Mouse (Mus musculus) MEL (cell line): ENCODE measurements around the gene Zfp952. TPM values are rescaled to one million over a fixed set of nuclear protein-coding genes. Genes with fewer than 3 reads are reported as not detected.

ENCODE experiments used
- DNase-seq: peaks from one replicate; pipeline ENCODE4 v3.0.0; 2011; ENCODE audit warnings: low read depth, low spot score
- H3K27ac ChIP-seq: 2 replicates; pipeline ENCODE4 v1.5.1; 2012; ENCODE audit warnings: low read depth, mild to moderate bottlenecking, control low read depth, low read length, moderate library complexity; ENCODE audit not compliant: control insufficient read depth
- H3K27me3 ChIP-seq, 2 experiments: fragments of 150-350 bp in 1 of 2; sonication (generic) in 1 of 2; 2 replicates each; pipeline ENCODE4 v1.6.1; 2012; ENCODE audit warnings: low read length in 2 of 2, mild to moderate bottlenecking in 2 of 2, improper control_type of control experiment in 1 of 2, moderate library complexity in 1 of 2; ENCODE audit not compliant: insufficient read depth in 2 of 2, control insufficient read depth in 1 of 2
- H3K36me3 ChIP-seq, 2 experiments: 2 replicates each; pipeline ENCODE4 v1.6.1; 2012 to 2014; ENCODE audit warnings: low read length in 2 of 2, improper control_type of control experiment in 1 of 2, inconsistent platforms in 1 of 2, mild to moderate bottlenecking in 1 of 2; ENCODE audit not compliant: insufficient read depth in 2 of 2, control insufficient read depth in 1 of 2
- H3K4me1 ChIP-seq, 2 experiments: fragments of 150-350 bp in 1 of 2; sonication (generic) in 1 of 2; 2 replicates each; pipeline ENCODE4 v1.6.1; 2012; ENCODE audit warnings: low read length in 2 of 2, improper control_type of control experiment in 1 of 2, mild to moderate bottlenecking in 1 of 2; ENCODE audit not compliant: insufficient read depth in 2 of 2, control insufficient read depth in 1 of 2
- H3K4me3 ChIP-seq, 2 experiments: fragments of 150-350 bp in 1 of 2; sonication (generic) in 1 of 2; 2 replicates each; pipeline ENCODE4 v1.5.1; 2012; ENCODE audit warnings: low read depth in 2 of 2, low read length in 2 of 2, mild to moderate bottlenecking in 2 of 2, moderate library complexity in 2 of 2, control low read depth in 1 of 2, improper control_type of control experiment in 1 of 2; ENCODE audit not compliant: control insufficient read depth in 1 of 2, insufficient read depth in 1 of 2
- H3K79me2 ChIP-seq: 2 replicates; pipeline ENCODE4 v1.6.1; 2012; ENCODE audit warnings: mild to moderate bottlenecking, low read length, moderate library complexity; ENCODE audit not compliant: control insufficient read depth, poor library complexity, insufficient read depth
- H3K9ac ChIP-seq: 2 replicates; pipeline ENCODE4 v1.6.1; 2012; ENCODE audit warnings: low read depth, mild to moderate bottlenecking, control low read depth, low read length, moderate library complexity; ENCODE audit not compliant: control insufficient read depth, poor library complexity, severe bottlenecking
- H3K9me3 ChIP-seq: fragments of 150-350 bp; sonication (generic); replicated peaks from 2 replicates; pipeline ENCODE4 v1.6.1; 2012; ENCODE audit warnings: mild to moderate bottlenecking, low read length, improper control_type of control experiment, moderate library complexity; ENCODE audit not compliant: insufficient read depth
- CHD2 ChIP-seq: IDR thresholded peaks from 2 replicates; pipeline ENCODE4 v1.6.1; 2011; ENCODE audit warnings: low read length, improper control_type of control experiment
- ELF1 ChIP-seq: IDR thresholded peaks from 2 replicates; pipeline ENCODE4 v1.6.1; 2014; ENCODE audit warnings: low read depth, mild to moderate bottlenecking, inconsistent platforms, low read length, improper control_type of control experiment, moderate library complexity
- EP300 ChIP-seq, 2 experiments: IDR thresholded peaks; 2 replicates each; pipeline ENCODE4 v1.6.1; 2011; ENCODE audit warnings: improper control_type of control experiment in 2 of 2, low read length in 2 of 2, low read depth in 1 of 2, mild to moderate bottlenecking in 1 of 2
- ETS1 ChIP-seq: IDR thresholded peaks from 2 replicates; pipeline ENCODE4 v1.6.1; 2012; ENCODE audit warnings: low read depth, mild to moderate bottlenecking, inconsistent platforms, low read length, improper control_type of control experiment, moderate library complexity
- GABPA ChIP-seq: IDR thresholded peaks from 2 replicates; pipeline ENCODE4 v1.6.1; 2012; ENCODE audit warnings: low read depth, mild to moderate bottlenecking, inconsistent platforms, low read length, improper control_type of control experiment, moderate library complexity
- GATA1 ChIP-seq: IDR thresholded peaks from 2 replicates; pipeline ENCODE4 v1.6.1; 2011; ENCODE audit warnings: low read depth, low read length, improper control_type of control experiment
- HCFC1 ChIP-seq: IDR thresholded peaks from 2 replicates; pipeline ENCODE4 v1.6.1; 2012; ENCODE audit warnings: low read depth, mild to moderate bottlenecking, inconsistent platforms, low read length, improper control_type of control experiment, moderate library complexity
- KAT2A ChIP-seq: conservative IDR thresholded peaks from 2 replicates; pipeline ENCODE4 v1.6.1; 2012; ENCODE audit warnings: low read depth, low read length, improper control_type of control experiment, inconsistent platforms
- MXI1 ChIP-seq: IDR thresholded peaks from 2 replicates; pipeline ENCODE4 v1.6.1; 2011; ENCODE audit warnings: mild to moderate bottlenecking, low read depth, low read length, improper control_type of control experiment
- NELFE ChIP-seq: IDR thresholded peaks from 2 replicates; pipeline ENCODE4 v1.6.1; 2011; ENCODE audit warnings: low read depth, low read length, improper control_type of control experiment
- POLR2A ChIP-seq, 2 experiments: IDR thresholded peaks; 2 replicates each; pipeline ENCODE4 v1.6.1; 2011 to 2012; ENCODE audit warnings: low read length in 2 of 2, mild to moderate bottlenecking in 2 of 2, control low read depth in 1 of 2, improper control_type of control experiment in 1 of 2, low read depth in 1 of 2, moderate library complexity in 1 of 2; ENCODE audit not compliant: control insufficient read depth in 1 of 2, insufficient read depth in 1 of 2, poor library complexity in 1 of 2
- POLR2AphosphoS2 ChIP-seq: IDR thresholded peaks from 2 replicates; pipeline ENCODE4 v1.6.1; 2011; ENCODE audit warnings: low read length, improper control_type of control experiment
- SIN3A ChIP-seq: IDR thresholded peaks from 2 replicates; pipeline ENCODE4 v1.6.1; 2012; ENCODE audit warnings: low read length, improper control_type of control experiment, inconsistent platforms
- SMC3 ChIP-seq: IDR thresholded peaks from 2 replicates; pipeline ENCODE4 v1.6.1; 2011; ENCODE audit warnings: low read depth, low read length, improper control_type of control experiment
- TBP ChIP-seq: IDR thresholded peaks from 2 replicates; pipeline ENCODE4 v1.8.0; 2011; ENCODE audit warnings: low read depth, low read length, improper control_type of control experiment
- USF1 ChIP-seq: IDR thresholded peaks from 2 replicates; pipeline ENCODE4 v1.6.1; 2014; ENCODE audit warnings: low read depth, mild to moderate bottlenecking, inconsistent platforms, low read length, improper control_type of control experiment, moderate library complexity
- USF2 ChIP-seq, 2 experiments: IDR thresholded peaks; 2 replicates each; pipeline ENCODE4 v1.6.1; 2011 to 2012; ENCODE audit warnings: improper control_type of control experiment in 2 of 2, low read length in 2 of 2, borderline replicate concordance in 1 of 2, inconsistent platforms in 1 of 2, low read depth in 1 of 2, mild to moderate bottlenecking in 1 of 2; ENCODE audit not compliant: insufficient read depth in 1 of 2
- ZNF384 ChIP-seq: IDR thresholded peaks from 2 replicates; pipeline ENCODE4 v1.6.1; 2012; ENCODE audit warnings: low read depth, mild to moderate bottlenecking, inconsistent platforms, low read length, improper control_type of control experiment
- polyA plus RNA-seq, 2 experiments: library from polyadenylated mRNA; stranded (reverse) in 1 of 2; unstranded in 1 of 2; fragments of >175 nt in 1 of 2; fragments of >200 nt in 1 of 2; gene quantifications; 2 replicates each; pipeline versions ENCODE4 v1.2.1 to v1.2.4; 2012; ENCODE audit warnings: low replicate concordance in 2 of 2, low read depth in 1 of 2; ENCODE audit not compliant: insufficient read length in 2 of 2, insufficient read depth in 1 of 2, missing spikeins in 1 of 2
- total RNA-seq: library from RNA; depleted of rRNA; stranded (reverse); fragments of 300-350 nt; gene quantifications from 2 replicates; pipeline ENCODE4 v1.2.3, GENCODE M21; 2012

Gene Zfp952
- total and polyA plus RNA-seq, 3 experiments, result 2.9 to 4.7 TPM; not detected in 1

DNA sequence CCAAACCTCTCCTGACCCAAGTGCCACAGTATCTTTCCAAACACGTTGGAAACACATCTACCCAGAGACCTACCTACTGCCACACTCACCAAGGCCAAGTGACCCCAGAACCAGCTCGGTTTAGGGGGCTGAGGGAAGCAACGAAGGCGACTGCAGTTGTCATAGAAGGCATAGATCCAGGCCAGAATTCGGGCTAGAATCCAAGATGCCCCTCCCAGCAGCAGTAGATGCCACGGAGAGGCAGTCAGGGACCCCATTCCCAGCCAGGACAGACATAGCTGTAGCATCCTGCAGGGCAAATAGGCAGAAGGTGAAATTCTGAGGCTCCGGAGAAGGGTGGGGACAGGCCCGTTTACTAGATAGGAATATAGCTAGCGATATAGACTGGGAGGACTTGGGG, 46.2 kb upstream of the Zfp952 start:
- peaks cover 0 to 3% of the 10 kb centered on the region in 2 experiments; a peak in 2 of 4 replicates for H3K36me3 ChIP-seq
- H3K27me3 ChIP-seq, result no peaks in the 10 kb centered on the region
- peak overlapping the region; percentile 69 to 79 for H3K4me3 ChIP-seq
- DNase-seq, result no peak
- peak overlapping the region; percentile 82 for H3K27ac ChIP-seq
- TF ChIP-seq KAT2A, result no peak
- no peak for TF ChIP-seq HCFC1
- no peak for TF ChIP-seq ZNF384
- H3K9me3 ChIP-seq, result no peaks in the 10 kb centered on the region
- no peaks in the 10 kb centered on the region for H3K79me2 ChIP-seq
- peaks cover 0 to 5% of the 10 kb centered on the region in 2 experiments; a peak in 1 of 4 replicates for H3K4me1 ChIP-seq
- peak overlapping the region; percentile 76 for H3K9ac ChIP-seq

DNA sequence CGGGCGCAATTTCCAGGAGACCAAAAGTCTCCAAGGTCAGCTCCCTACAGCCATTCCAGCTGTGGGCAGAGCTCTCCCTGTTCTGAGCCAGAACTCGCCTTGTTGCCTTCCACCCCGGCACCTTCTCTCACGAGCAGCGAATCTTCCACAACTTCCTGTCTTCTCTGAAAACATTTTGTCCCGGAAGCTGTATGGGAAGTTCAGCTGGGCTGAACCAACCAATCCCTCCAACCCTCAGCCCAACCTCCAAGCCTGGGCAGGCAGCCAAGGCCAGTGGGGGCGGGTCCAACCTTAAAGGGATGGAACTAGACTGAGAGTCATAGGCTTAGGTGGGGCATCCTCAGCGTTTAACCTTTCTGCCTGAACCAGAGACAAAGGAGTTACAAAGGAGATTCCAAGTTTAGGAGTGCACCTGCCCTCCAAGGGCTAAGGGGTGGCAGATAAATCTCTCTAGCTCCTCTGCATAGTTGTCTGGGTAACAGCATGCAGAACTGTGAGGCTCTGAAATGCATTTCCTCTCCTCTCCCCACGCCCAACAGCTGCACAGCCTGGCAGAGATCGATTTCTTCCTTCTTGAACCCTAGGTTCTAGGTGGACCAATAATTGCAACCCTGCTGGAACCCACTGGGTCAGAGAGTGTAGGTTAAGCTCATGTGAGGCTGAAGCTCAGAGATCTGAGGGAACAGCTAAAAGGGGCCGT, 45.6 kb upstream of the Zfp952 start, which contains the start of gene Cyp4f13:
Gene Cyp4f13 (minus strand): TSS at position 188 of the 700 bp plus-strand sequence.
- H3K27me3 ChIP-seq, result no peaks in the 10 kb centered on the region
- H3K4me1 ChIP-seq, result peaks cover 0 to 5% of the 10 kb centered on the region in 2 experiments; a peak in 1 of 4 replicates
- H3K27ac ChIP-seq, result peak within 1 kb of the TSS; percentile 82
- DNase-seq, result peak; percentile 98
- peaks cover 0 to 3% of the 10 kb centered on the region in 2 experiments; a peak in 2 of 4 replicates for H3K36me3 ChIP-seq
- peak within 1 kb of the TSS; percentile 76 for H3K9ac ChIP-seq
- H3K9me3 ChIP-seq, result no peaks in the 10 kb centered on the region
- H3K79me2 ChIP-seq, result no peaks in the 10 kb centered on the region
- H3K4me3 ChIP-seq, result peak within 1 kb of the TSS; percentile 69 to 79
- TF ChIP-seq ELF1 (peak; percentile 89), POLR2A (IDR thresholded peaks at IDR 0.05; ENCODE audit: control insufficient read depth in 1 of 2, insufficient read depth in 1 of 2, low read depth in 1 of 2, low read length in 2 of 2, poor library complexity in 1 of 2) (peak; percentile 65 to 92; a peak in 3 of 4 replicates), USF1 (0 out of 2 replicates have a peak, but pooled peaks have one; percentile 37), HCFC1 (peak; percentile 80), EP300 (IDR thresholded peaks at IDR 0.05; ENCODE audit: low read depth in 1 of 2, low read length in 2 of 2) (no peak), NELFE (peak; percentile 79), CHD2 (0 out of 2 replicates have a peak, but pooled peaks have one; percentile 10), GABPA (no peak), POLR2AphosphoS2 (peak; percentile 55; the same call in 1 of the 2 replicates), ETS1 (peak; percentile 58), MXI1 (peak; percentile 73; the same call in 1 of the 2 replicates), GATA1 (no peak), TBP (peak; percentile 88), USF2 (IDR thresholded peaks at IDR 0.05; ENCODE audit: borderline replicate concordance in 1 of 2, insufficient read depth in 1 of 2, low read depth in 1 of 2, low read length in 2 of 2) (no peak), SIN3A (peak; percentile 94), SMC3 (no peak)
